Mouse (Mus musculus): ENCODE results near the gene Slc25a30. TPM values are rescaled to one million over a fixed set of nuclear protein-coding genes. Genes with fewer than 3 reads are reported as not detected.

Gene Slc25a30
- total RNA-seq, 4 experiments from 2014 or later = 13.0 to 15.3 (median 14.3) TPM

DNA sequence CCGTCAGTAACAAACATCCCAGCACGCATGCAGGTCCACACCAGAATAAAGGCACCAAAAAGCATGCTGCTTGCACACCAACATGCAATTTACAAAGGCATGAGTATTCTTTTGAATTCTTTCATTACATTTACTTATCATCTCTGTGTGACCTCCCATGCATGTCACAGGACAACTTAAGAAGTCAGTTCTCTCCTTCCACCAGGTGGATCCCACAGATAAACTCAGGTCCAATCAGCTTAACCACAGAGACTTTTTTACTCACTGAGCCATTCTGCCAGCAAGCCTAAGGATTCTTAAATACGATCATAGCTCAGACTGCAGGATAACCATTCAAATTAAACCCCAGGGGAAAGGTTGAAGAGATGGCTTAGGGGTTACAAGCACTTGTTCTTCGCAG, 37.7 kb downstream of the Slc25a30 start:
- no peak for DNase-seq (ENCODE audit: low spot score in 2 of 2)

DNA sequence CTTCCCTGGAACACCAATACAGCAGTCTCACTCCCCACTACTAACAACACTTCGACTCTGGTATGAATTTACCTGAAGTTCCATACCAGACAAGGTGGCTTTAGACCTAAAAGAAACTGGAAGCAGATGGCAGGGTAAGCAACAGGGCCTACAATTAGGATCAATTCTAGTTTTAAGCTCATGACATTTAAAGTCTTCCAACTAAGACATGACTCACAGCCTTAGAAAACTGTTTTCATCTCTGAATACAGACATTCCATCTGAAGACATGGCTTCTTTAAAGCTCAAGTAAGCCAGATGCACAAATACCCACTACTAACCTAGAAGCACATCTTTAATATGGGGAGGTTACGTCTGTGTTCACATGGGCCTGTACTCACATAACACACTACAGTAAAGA, 38.9 kb downstream of the Slc25a30 start:
- DNase-seq (ENCODE audit: low spot score in 2 of 2) = no peak

DNA sequence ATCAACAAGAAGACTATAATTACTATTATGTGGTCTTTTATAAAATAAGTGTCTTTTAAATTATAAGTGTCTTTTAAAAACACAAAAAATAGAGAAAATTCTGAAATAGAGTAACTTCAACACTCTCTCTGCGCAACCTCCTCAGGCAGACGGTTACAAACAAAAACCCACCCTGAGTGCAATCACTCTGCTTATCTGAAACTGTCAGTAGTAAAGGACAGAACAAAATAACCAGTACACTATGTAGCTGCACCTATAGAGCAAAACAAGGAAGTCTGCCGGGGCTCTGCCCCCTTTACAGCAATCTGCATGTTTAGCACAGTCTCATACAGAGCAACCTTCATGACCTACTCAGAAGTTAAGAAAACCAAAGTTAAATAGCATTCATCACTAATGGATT, 44.9 kb downstream of the Slc25a30 start:
- DNase-seq (ENCODE audit: low spot score in 2 of 2) = no peak

DNA sequence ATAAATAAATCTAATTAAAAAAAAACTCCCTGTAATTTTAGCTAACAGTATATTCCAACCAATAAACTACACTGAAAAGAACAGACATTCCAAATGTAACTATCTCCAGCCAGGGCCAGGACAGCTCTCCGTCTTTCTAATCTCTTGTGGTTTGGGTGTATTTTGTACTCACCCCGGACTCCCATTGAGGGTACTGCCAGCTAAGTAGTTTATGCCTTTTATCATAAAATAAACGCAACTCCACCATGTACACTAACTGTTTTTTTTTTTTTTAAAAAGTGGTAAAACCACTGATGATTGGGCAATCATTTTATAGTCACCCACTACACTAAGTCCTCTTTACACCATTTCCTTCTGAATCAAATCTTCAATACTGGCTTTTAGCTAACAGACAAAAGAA, 51.2 kb downstream of the Slc25a30 start:
- DNase-seq (ENCODE audit: low spot score in 2 of 2) = no peak

DNA sequence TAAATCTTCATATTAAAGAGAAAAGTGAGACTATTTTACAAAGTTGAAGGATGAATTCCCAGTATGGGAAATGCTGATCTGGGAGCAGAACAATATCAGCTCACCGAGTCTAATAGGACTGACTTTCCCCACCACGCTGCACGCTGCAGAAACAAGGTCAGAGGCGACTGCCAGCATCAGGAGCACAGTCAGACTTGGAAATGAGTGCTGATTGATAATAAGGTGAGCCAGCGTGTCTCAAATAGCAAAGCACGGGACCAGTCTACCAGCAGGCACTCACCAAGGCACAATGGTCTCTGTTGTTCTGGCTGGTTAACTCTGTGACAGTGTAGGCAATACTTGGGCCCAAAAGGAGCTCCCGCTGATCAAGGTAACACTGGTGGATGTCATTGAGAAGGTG, 54.2 kb downstream of the Slc25a30 start:
- DNase-seq (ENCODE audit: low spot score in 2 of 2) = no peak

DNA sequence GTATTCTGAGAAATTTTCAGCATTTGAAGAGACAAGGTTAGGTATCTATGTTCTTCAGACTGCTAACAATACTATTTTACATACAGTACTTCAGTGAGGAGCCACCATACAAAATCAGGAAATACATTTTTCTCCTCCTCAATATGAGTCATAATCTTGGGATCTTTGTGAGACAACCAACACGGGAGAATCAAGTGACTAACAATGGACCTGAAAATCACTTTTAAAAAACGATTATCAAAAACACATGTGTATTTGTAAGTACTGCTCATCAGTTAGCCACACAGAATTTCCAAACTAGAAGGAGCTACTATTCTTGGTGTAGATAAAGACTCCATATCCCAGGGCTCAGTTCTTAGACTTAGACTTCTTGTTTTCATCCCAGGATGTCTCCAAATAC, 55.5 kb downstream of the Slc25a30 start:
- DNase-seq (ENCODE audit: low spot score in 2 of 2) = no peak

DNA sequence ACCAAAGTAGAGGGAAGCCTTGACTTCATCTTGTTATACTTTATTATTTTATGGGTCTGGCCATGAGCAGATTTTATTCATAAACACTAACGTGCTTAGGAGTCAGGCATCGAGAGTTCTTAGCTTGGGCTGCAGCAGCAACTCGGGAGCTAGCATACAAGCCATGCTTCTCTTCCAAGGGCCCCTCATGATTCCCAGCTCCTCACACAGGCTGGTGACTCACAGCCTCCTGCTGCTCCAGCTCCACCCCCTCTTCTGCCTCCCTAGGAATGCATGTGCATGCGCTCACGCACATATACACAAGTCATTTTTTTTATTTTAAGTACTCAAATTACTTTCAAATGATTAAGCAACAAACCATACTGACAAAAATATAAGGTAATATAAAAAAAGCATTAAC, 58.7 kb downstream of the Slc25a30 start:
- DNase-seq (ENCODE audit: low spot score in 2 of 2) = no peak

DNA sequence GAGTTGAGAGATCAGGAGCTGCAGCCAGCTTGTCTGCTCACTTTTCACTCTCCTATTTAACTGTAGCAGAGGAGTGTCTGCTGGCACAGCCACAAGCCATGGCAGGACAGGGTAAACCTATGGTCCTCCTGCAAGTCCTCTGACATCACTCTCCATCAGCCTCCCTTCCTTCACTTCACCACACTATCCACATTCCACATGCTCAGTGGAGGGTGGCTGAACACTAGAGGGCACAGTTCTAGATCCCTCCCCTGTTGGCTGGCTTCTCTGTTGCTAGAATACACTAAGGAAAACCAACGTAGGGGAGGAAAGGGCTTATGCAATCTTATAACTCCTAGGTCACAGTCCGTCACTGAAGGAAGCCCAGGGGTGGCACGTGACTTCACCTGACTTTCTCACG, 59.8 kb downstream of the Slc25a30 start:
- no peak for DNase-seq (ENCODE audit: low spot score in 2 of 2)

DNA sequence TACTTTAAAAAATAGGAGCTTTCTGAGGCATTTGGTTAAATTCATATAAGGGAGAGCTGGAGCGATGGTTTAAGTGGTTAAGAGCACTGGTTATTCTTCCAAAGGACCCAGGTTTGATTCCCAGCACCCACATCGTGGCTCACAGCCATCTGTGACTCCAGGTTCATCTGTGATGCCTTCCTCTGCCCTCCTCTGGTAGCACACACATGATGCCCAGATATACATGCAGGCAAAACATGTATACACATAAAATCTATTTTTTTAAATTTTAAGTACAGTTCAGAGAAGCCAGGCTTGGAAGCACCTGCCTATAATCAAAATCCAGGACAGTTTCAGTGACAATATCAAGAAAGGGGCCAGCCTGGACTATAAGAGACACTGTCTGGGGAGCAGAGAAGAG, 64.0 kb downstream of the Slc25a30 start:
- no peak for DNase-seq (ENCODE audit: low spot score in 2 of 2)

DNA sequence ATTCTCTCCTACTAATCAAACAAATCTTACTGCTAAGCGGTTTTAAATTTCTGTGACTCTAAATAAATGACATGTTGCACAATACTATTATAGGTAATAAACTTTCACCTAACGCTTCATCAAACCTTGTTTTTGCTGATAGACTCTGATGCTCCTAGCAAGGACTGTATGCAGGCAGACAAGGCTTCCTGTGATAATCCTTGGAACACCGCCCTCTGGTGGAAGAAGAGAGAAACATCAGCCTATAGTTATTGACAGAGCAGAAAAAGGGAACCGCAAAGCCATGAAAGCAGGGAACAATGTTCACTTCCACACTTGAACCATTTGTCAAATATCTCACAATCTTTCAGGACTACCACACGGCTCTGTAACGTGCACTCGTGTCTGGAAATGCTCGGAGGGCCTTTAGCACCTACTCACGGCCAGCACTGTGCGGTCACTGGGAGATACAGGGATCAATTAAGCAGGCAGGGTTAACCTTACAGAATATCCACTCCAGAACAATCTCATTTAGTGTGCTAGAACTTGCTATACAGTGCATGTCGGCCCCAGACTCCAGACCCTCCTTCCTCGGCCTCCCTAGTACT, 64.8 kb downstream of the Slc25a30 start:
- DNase-seq (ENCODE audit: low spot score in 2 of 2) = peak; percentile 32 to 57

DNA sequence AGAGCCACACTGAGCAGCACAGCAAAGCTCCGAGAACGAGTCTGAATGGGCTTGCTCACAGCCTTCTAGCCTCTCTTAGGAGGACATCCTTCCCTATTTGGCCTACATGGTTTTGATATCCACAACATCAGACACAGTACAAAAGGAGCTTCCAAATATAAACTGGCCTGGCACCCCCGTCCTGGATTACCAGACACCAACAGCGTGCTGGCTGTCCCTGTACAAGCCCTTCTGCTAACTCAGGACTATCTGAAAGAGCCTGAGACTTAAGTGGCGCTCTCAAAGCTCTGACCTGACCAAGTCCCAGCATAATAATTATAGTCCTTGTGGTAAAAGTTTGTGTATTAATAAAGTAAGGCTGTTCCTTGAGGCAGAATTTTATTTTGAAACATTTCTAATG, 66.7 kb downstream of the Slc25a30 start:
- no peak for DNase-seq (ENCODE audit: low spot score in 2 of 2)

DNA sequence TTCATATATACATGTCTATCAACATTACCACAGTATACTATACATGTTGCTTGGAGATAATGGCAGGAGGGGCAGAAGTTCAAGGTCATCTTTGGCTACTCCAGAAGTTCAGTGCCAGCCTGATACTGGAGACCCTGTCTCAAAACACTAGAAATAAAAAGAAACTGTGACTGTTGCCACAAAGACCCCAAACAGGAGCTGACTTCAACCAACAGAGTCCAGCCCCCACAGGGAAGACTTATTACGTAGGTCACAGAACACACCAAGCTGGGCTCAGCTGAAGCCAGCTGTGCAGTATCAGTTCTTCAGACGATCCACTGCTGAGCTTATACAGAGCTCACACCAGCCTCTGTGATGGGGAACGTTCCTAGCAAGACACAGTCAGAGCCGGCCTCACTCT, 70.4 kb downstream of the Slc25a30 start:
- no peak for DNase-seq (ENCODE audit: low spot score in 2 of 2)

DNA sequence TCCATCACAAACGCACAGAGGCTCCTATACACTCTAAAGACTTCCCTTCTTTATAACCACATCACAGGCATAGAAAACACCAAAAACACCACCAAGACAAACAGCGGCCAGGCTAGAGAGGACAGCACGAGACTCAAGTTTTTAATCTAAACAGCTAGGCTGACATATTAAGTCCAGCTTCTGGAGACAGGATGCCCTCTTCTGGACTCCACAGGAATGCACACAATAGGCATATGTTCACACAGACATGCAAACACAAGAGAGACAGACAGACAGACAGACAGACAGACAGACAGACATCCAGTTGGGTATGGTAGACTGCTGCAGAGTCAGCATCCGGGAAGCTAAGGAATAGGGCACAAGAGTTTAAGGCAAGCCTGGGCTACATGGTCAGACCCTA, 73.2 kb downstream of the Slc25a30 start:
- DNase-seq (ENCODE audit: low spot score in 2 of 2) = no peak

DNA sequence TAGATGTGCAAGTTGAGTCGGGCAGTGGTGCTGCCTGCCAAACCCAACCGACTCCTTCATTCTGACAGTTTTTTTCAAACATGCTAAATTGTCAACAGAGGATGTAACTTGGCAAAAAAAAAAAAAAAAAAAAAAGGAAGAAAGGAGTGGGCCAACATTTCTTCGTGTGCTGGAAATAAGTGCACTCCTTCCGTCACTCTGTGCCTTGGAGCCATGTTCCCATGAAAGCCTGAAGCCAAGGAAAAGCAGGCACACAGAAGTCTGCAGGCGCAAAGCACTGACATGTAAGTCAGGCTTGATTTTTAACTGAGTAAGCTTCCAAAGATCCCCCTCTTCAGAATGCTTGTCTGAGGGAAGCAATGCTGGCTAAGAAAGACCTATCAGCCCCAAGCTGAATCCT, 74.2 kb downstream of the Slc25a30 start:
- no peak for DNase-seq (ENCODE audit: low spot score in 2 of 2)

DNA sequence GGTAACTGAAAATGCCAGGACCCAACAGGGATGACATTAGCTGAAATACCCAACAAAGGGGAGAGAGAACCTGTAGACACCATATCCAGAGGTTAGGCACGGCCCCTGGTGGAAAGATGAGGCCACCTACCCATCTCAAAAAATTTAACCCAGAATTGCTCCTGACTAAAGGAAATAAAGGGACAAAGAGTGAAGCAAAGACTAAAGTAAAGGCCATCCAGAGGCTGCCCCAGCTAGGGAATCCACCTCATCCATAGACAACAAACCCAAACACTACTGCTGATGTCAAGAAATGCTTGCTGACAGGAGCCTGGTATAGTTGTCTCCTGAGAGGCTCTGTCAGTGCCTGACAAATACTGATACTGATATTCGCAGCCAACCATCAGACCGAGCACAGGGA, 75.1 kb downstream of the Slc25a30 start:
- DNase-seq (ENCODE audit: low spot score in 2 of 2) = no peak

Other genes starting within 250 kb of the Slc25a30 start
- gene Spert, start 193.9 kb downstream of the Slc25a30 start, total RNA-seq (2022) = not detected
- not detected for gene Erich6b, start 144.8 kb downstream of the Slc25a30 start, total RNA-seq (2022)
- gene Cog3, start 32.5 kb downstream of the Slc25a30 start, total RNA-seq (2022) = 10 to 100 TPM; 25.6 to 29.1 (median 27.2) TPM
- gene Tpt1, start 58.1 kb upstream of the Slc25a30 start, total RNA-seq (2022) = 1,000 to 10,000 TPM in 2 of 4 experiments, 100 to 1,000 TPM in 2; 898 to 1,122 (median 1,004) TPM
- gene Kctd4, start 168.0 kb upstream of the Slc25a30 start, total RNA-seq (2022) = 10 to 100 TPM; 43.2 to 58.2 (median 50.4) TPM
- 10 to 100 TPM; 16.4 to 22.7 (median 18.5) TPM for gene Gtf2f2, start 223.8 kb upstream of the Slc25a30 start, total RNA-seq (2022)